Mouse (Mus musculus): ENCODE measurements around the gene Endou. TPM values are rescaled to one million over a fixed set of nuclear protein-coding genes. Genes with fewer than 3 reads are reported as not detected.

Gene Endou
- polyA plus RNA-seq, 1 experiment: 2.9 TPM

GRCm38 (mm10) chr15:97765090-97765794, 34.1 kb upstream of the Endou start:
- Histone ChIP-seq H3K27ac (ENCODE audit: insufficient read depth, low read depth, low read length) (peak overlapping the region; percentile 95), H3K4me3 (ENCODE audit: insufficient read depth, low read depth, low read length) (peak overlapping the region; percentile 93), H3K36me3 (ENCODE audit: control insufficient read depth, insufficient read depth, low read length) (peaks cover 4% of the 10 kb centered on the region; the same call in 1 of the 2 replicates), H3K4me1 (ENCODE audit: control insufficient read depth, insufficient read depth, low read length) (peaks cover 32% of the 10 kb centered on the region), H3K27me3 (replicated peaks; ENCODE audit: control insufficient read depth, insufficient read depth, low read length) (no peaks in the 10 kb centered on the region)
- peak; percentile 82 for DNase-seq
- WGBS: 23% methylated on average over 13 of the region's 13 CpGs
- TF ChIP-seq POLR2A (IDR thresholded peaks at IDR 0.05; ENCODE audit: low read depth, low read length): peak; percentile 42
- no peak for TF ChIP-seq CTCF (conservative IDR thresholded peaks at IDR 0.05; ENCODE audit: insufficient read depth, insufficient read length, low read depth, low read length)

GRCm38 (mm10) chr15:97764532-97764931, 33.4 kb upstream of the Endou start:
- peaks cover 34% of the 10 kb centered on the region for H3K4me1 ChIP-seq (ENCODE audit: control insufficient read depth, insufficient read depth, low read length)
- H3K27ac ChIP-seq (ENCODE audit: insufficient read depth, low read depth, low read length): peak overlapping the region; percentile 95
- peaks cover 4% of the 10 kb centered on the region; the same call in 1 of the 2 replicates for H3K36me3 ChIP-seq (ENCODE audit: control insufficient read depth, insufficient read depth, low read length)
- peak overlapping the region; percentile 93 for H3K4me3 ChIP-seq (ENCODE audit: insufficient read depth, low read depth, low read length)
- WGBS: 28% methylated on average over 2 of the region's 2 CpGs
- no peaks in the 10 kb centered on the region for H3K27me3 ChIP-seq (replicated peaks; ENCODE audit: control insufficient read depth, insufficient read depth, low read length)
- TF ChIP-seq POLR2A (IDR thresholded peaks at IDR 0.05; ENCODE audit: low read depth, low read length) (no peak), CTCF (conservative IDR thresholded peaks at IDR 0.05; ENCODE audit: insufficient read depth, insufficient read length, low read depth, low read length) (no peak)
- peak; percentile 33 for DNase-seq

GRCm38 (mm10) chr15:97763256-97764049, 32.3 kb upstream of the Endou start:
- Histone ChIP-seq H3K4me3 (ENCODE audit: insufficient read depth, low read depth, low read length) (peak overlapping the region; percentile 12; the same call in 1 of the 2 replicates), H3K36me3 (ENCODE audit: control insufficient read depth, insufficient read depth, low read length) (peaks cover 10% of the 10 kb centered on the region; the same call in 1 of the 2 replicates), H3K27me3 (replicated peaks; ENCODE audit: control insufficient read depth, insufficient read depth, low read length) (no peaks in the 10 kb centered on the region), H3K27ac (ENCODE audit: insufficient read depth, low read depth, low read length) (peak overlapping the region; percentile 95), H3K4me1 (ENCODE audit: control insufficient read depth, insufficient read depth, low read length) (peaks cover 34% of the 10 kb centered on the region)
- WGBS: 22% methylated on average over 9 of the region's 9 CpGs
- TF ChIP-seq POLR2A (IDR thresholded peaks at IDR 0.05; ENCODE audit: low read depth, low read length): no peak
- no peak for TF ChIP-seq CTCF (conservative IDR thresholded peaks at IDR 0.05; ENCODE audit: insufficient read depth, insufficient read length, low read depth, low read length)
- DNase-seq: peak; percentile 73

GRCm38 (mm10) chr15:97762733-97763132, 31.6 kb upstream of the Endou start:
- no peaks in the 10 kb centered on the region for H3K27me3 ChIP-seq (replicated peaks; ENCODE audit: control insufficient read depth, insufficient read depth, low read length)
- peak overlapping the region; percentile 82 for H3K27ac ChIP-seq (ENCODE audit: insufficient read depth, low read depth, low read length)
- H3K36me3 ChIP-seq (ENCODE audit: control insufficient read depth, insufficient read depth, low read length): peaks cover 14% of the 10 kb centered on the region; the same call in 1 of the 2 replicates
- DNase-seq: peak; percentile 89
- H3K4me1 ChIP-seq (ENCODE audit: control insufficient read depth, insufficient read depth, low read length): peaks cover 34% of the 10 kb centered on the region
- no peak for TF ChIP-seq CTCF (conservative IDR thresholded peaks at IDR 0.05; ENCODE audit: insufficient read depth, insufficient read length, low read depth, low read length)
- TF ChIP-seq POLR2A (IDR thresholded peaks at IDR 0.05; ENCODE audit: low read depth, low read length): no peak
- 17% methylated on average over 9 of the region's 9 CpGs for WGBS
- peak overlapping the region; percentile 24; the same call in 1 of the 2 replicates for H3K4me3 ChIP-seq (ENCODE audit: insufficient read depth, low read depth, low read length)

GRCm38 (mm10) chr15:97761438-97761837, 30.3 kb upstream of the Endou start:
- peak; percentile 58 for DNase-seq
- no peaks in the 10 kb centered on the region for H3K27me3 ChIP-seq (replicated peaks; ENCODE audit: control insufficient read depth, insufficient read depth, low read length)
- TF ChIP-seq POLR2A (IDR thresholded peaks at IDR 0.05; ENCODE audit: low read depth, low read length): no peak
- no peak; the same call in 1 of the 2 replicates for TF ChIP-seq CTCF (conservative IDR thresholded peaks at IDR 0.05; ENCODE audit: insufficient read depth, insufficient read length, low read depth, low read length)
- H3K27ac ChIP-seq (ENCODE audit: insufficient read depth, low read depth, low read length): peak overlapping the region; percentile 82
- H3K4me1 ChIP-seq (ENCODE audit: control insufficient read depth, insufficient read depth, low read length): peaks cover 34% of the 10 kb centered on the region
- peaks cover 23% of the 10 kb centered on the region for H3K36me3 ChIP-seq (ENCODE audit: control insufficient read depth, insufficient read depth, low read length)
- peak overlapping the region; percentile 24; the same call in 1 of the 2 replicates for H3K4me3 ChIP-seq (ENCODE audit: insufficient read depth, low read depth, low read length)
- 58% methylated on average over 13 of the region's 13 CpGs for whole genome bisulfite sequencing

GRCm38 (mm10) chr15:97760952-97761351, 29.8 kb upstream of the Endou start:
- TF ChIP-seq POLR2A (IDR thresholded peaks at IDR 0.05; ENCODE audit: low read depth, low read length) (no peak), CTCF (conservative IDR thresholded peaks at IDR 0.05; ENCODE audit: insufficient read depth, insufficient read length, low read depth, low read length) (no peak)
- peaks cover 34% of the 10 kb centered on the region for H3K4me1 ChIP-seq (ENCODE audit: control insufficient read depth, insufficient read depth, low read length)
- no peak overlapping the region for H3K4me3 ChIP-seq (ENCODE audit: insufficient read depth, low read depth, low read length)
- H3K27ac ChIP-seq (ENCODE audit: insufficient read depth, low read depth, low read length): no peak overlapping the region
- H3K36me3 ChIP-seq (ENCODE audit: control insufficient read depth, insufficient read depth, low read length): peaks cover 25% of the 10 kb centered on the region
- no peak for DNase-seq
- no peaks in the 10 kb centered on the region for H3K27me3 ChIP-seq (replicated peaks; ENCODE audit: control insufficient read depth, insufficient read depth, low read length)
- WGBS: 39% methylated on average over 5 of the region's 5 CpGs

GRCm38 (mm10) chr15:97760006-97760405, 28.9 kb upstream of the Endou start:
- TF ChIP-seq CTCF (conservative IDR thresholded peaks at IDR 0.05; ENCODE audit: insufficient read depth, insufficient read length, low read depth, low read length): no peak
- no peak for TF ChIP-seq POLR2A (IDR thresholded peaks at IDR 0.05; ENCODE audit: low read depth, low read length)
- no peak overlapping the region for H3K4me3 ChIP-seq (ENCODE audit: insufficient read depth, low read depth, low read length)
- H3K36me3 ChIP-seq (ENCODE audit: control insufficient read depth, insufficient read depth, low read length): peaks cover 27% of the 10 kb centered on the region
- H3K4me1 ChIP-seq (ENCODE audit: control insufficient read depth, insufficient read depth, low read length): peaks cover 34% of the 10 kb centered on the region
- no peaks in the 10 kb centered on the region for H3K27me3 ChIP-seq (replicated peaks; ENCODE audit: control insufficient read depth, insufficient read depth, low read length)
- 0 out of 2 replicates have a peak overlapping the region, but pooled peaks have one; percentile 11 for H3K27ac ChIP-seq (ENCODE audit: insufficient read depth, low read depth, low read length)
- WGBS: 47% methylated on average over 9 of the region's 9 CpGs
- peak; percentile 74 for DNase-seq

All from kidney, adult 2 months (tissue).